Comparison of ENCODE assay signal across 22 mouse cellular contexts in the genomic region with DNA sequence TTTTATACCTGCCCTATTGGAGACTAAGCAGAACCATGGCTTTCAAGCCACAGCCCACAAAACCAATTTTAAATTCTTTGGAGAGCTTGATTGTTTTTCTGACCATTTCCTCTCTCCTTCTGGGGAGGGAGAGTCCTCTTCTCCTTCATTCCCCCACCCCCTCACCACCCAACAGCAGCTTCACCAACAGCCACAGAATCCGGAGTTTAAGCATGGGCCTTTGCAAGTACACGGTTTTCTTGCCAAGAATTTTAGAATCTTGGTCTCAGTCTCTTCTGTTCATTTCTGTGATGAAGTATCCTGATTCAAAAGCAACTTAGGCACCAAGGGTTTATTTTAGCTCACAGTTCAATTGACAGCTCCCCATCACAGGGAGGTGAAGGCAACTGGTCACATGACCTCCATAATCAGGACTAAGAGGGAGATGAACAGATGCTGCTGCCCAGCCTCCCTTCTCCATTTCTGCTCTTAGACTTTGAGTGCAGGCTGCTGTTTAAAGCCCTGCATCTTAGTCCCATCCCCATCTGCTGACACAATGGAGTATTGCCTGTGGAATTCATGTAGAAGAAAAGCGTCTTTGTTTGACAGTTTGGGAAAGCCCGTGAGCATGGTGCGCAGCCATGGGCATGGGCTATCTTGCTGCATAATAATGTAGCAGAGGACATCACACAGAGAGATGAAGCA.
A peak's percentile ranks its signal among the peaks of the same experiment; 100 is the strongest.
DNase-seq lines count a peak whose midpoint lies in the region; ATAC-seq and TF ChIP-seq lines count a peak whose summit lies in the region.
"Had no signal": no experiment of that assay in that cellular context is flagged by ENCODE, and none has a peak within 500 bp of the region (broad histone marks: within the 10 kb centered on the region; RNA-seq: fewer than 3 reads in every experiment).

No protein-coding gene starts in this region.

- H3K36me3 ChIP-seq in midbrain, postnatal 0 days (ENCODE audit: insufficient read depth, low read length) = no peaks in the 10 kb centered on the region
- no peaks in the 10 kb centered on the region for H3K36me3 ChIP-seq in midbrain, embryonic 10.5 days
- H3K36me3 ChIP-seq: embryonic facial prominence, embryonic 10.5 days; forebrain, embryonic 10.5 days; heart, embryonic 13.5 days; hindbrain, embryonic 15.5 days had no signal

- 78% methylated on average over 5 of the region's 5 CpGs for WGBS in midbrain, postnatal 0 days
- WGBS in midbrain, embryonic 10.5 days = 84% methylated on average over 5 of the region's 5 CpGs

- peak; percentile 24 to 46 for DNase-seq in frontal cortex, postnatal 36 days (ENCODE audit: low spot score in 2 of 2)
- DNase-seq in frontal cortex, postnatal 25 days (ENCODE audit: low spot score in 2 of 2) = no peak
- DNase-seq in midbrain, postnatal 0 days (ENCODE audit: low spot score) = no peak
- no peak for DNase-seq in midbrain, embryonic 10.5 days (ENCODE audit: low spot score)
- peak; percentile 37 for DNase-seq in R1 (ENCODE audit: low read depth, low spot score)
- peak; percentile 29 for DNase-seq in retina, embryonic 14.5 days (ENCODE audit: low spot score)
- no peak for DNase-seq in liver
- DNase-seq in kidney, postnatal 4 days = no peak
- DNase-seq: adrenal gland, postnatal 10 days; cerebellum, adult 18-20 months; cerebellum, adult 9-11 months; gastrocnemius, adult 2 months; gastrocnemius, postnatal 36 days; heart, adult 11 months; heart, postnatal 36 days had no signal

- H3K27me3 ChIP-seq in midbrain, postnatal 0 days (ENCODE audit: insufficient read depth, low read length) = no peaks in the 10 kb centered on the region
- no peaks in the 10 kb centered on the region for H3K27me3 ChIP-seq in midbrain, embryonic 10.5 days (ENCODE audit: low read depth, poor library complexity, severe bottlenecking)
- H3K27me3 ChIP-seq: heart, embryonic 13.5 days; hindbrain, embryonic 15.5 days; Patski had no signal

- H3K4me3 ChIP-seq in midbrain, postnatal 0 days (ENCODE audit: low read depth, low read length) = no peak overlapping the region
- H3K4me3 ChIP-seq in midbrain, embryonic 10.5 days = no peak overlapping the region
- H3K4me3 ChIP-seq: embryonic facial prominence, embryonic 10.5 days; erythroblast, embryonic 14.5 days; forebrain, embryonic 10.5 days; gastrocnemius, adult 2 months; heart, embryonic 13.5 days; hindbrain, embryonic 15.5 days had no signal

- no peak overlapping the region for H3K27ac ChIP-seq in midbrain, postnatal 0 days (ENCODE audit: low read depth, low read length)
- H3K27ac ChIP-seq in midbrain, embryonic 10.5 days (replicated peaks) = no peak overlapping the region
- H3K27ac ChIP-seq: embryonic facial prominence, embryonic 10.5 days; forebrain, embryonic 10.5 days; gastrocnemius, adult 2 months; heart, embryonic 13.5 days; hindbrain, embryonic 15.5 days had no signal

- TF ChIP-seq CTCF in midbrain, postnatal 0 days (IDR thresholded peaks at IDR 0.05) = peak; percentile 13; the same call in 1 of the 2 replicates

- H3K9me3 ChIP-seq in midbrain, postnatal 0 days (ENCODE audit: low read length) = no peaks in the 10 kb centered on the region
- H3K9me3 ChIP-seq in midbrain, embryonic 10.5 days (replicated peaks) = no peaks in the 10 kb centered on the region
- H3K9me3 ChIP-seq: embryonic facial prominence, embryonic 10.5 days; forebrain, embryonic 10.5 days; heart, embryonic 13.5 days; hindbrain, embryonic 15.5 days had no signal

- no peaks in the 10 kb centered on the region for H3K4me1 ChIP-seq in midbrain, postnatal 0 days (ENCODE audit: insufficient read depth, low read length)
- no peaks in the 10 kb centered on the region for H3K4me1 ChIP-seq in midbrain, embryonic 10.5 days
- H3K4me1 ChIP-seq: embryonic facial prominence, embryonic 10.5 days; heart, embryonic 13.5 days had no signal

- ATAC-seq in midbrain, postnatal 0 days (ENCODE audit: low FRiP score) = no peak
- ATAC-seq: forebrain, embryonic 14.5 days; Patski had no signal

- H3K4me2 ChIP-seq in midbrain, postnatal 0 days (ENCODE audit: low read depth, low read length, poor library complexity, severe bottlenecking) = no peak overlapping the region
- H3K4me2 ChIP-seq: heart, embryonic 13.5 days; hindbrain, embryonic 15.5 days had no signal

- no peak overlapping the region for H3K9ac ChIP-seq in midbrain, postnatal 0 days (replicated peaks; ENCODE audit: low read length, poor library complexity, severe bottlenecking)
- H3K9ac ChIP-seq: heart, embryonic 13.5 days; hindbrain, embryonic 15.5 days had no signal

Comparison
In these comparisons a context has a peak if more than half of its experiments do, and no peak if none do; other contexts are left out.
1. DNase-seq: peak in frontal cortex, postnatal 36 days (2 of 2), R1 (single experiment) and retina, embryonic 14.5 days (single experiment); none in frontal cortex, postnatal 25 days (0 of 2), midbrain, postnatal 0 days (single experiment), midbrain, embryonic 10.5 days (single experiment), liver (single experiment) and kidney, postnatal 4 days (0 of 2).